25 mouse cellular contexts compared by ENCODE assay signal in genomic region chr4:34786476-34786875, GRCm38 (mm10). TPM values are rescaled to one million over a fixed set of nuclear protein-coding genes. Genes with fewer than 3 reads are reported as not detected.
"Had no signal": no experiment of that assay in that cellular context is flagged by ENCODE, and none has a peak within 500 bp of the region (broad histone marks: within the 10 kb centered on the region; RNA-seq: fewer than 3 reads in every experiment).

No protein-coding gene starts in this region.

- H3K9ac ChIP-seq: liver, embryonic 13.5 days; midbrain, embryonic 12.5 days; midbrain, embryonic 15.5 days; neural tube, embryonic 12.5 days; neural tube, embryonic 15.5 days had no signal

- H3K4me3 ChIP-seq: left cerebral cortex, adult 2 months; liver, embryonic 13.5 days; midbrain, embryonic 12.5 days; midbrain, embryonic 15.5 days; neural tube, embryonic 12.5 days; neural tube, embryonic 15.5 days had no signal

- H3K27me3 ChIP-seq: liver, embryonic 13.5 days; midbrain, embryonic 12.5 days; midbrain, embryonic 15.5 days; neural tube, embryonic 12.5 days; neural tube, embryonic 15.5 days had no signal

- H3K9me3 ChIP-seq: liver, embryonic 13.5 days; midbrain, embryonic 12.5 days; midbrain, embryonic 15.5 days; neural tube, embryonic 12.5 days; neural tube, embryonic 15.5 days had no signal

- ATAC-seq: inflammation-experienced regulatory T-cells, adult 6 months; intestine, postnatal 0 days; midbrain, embryonic 15.5 days had no signal

- DNase-seq: layer of hippocampus, postnatal 36 days; liver, embryonic 13.5 days; lung, adult 2 months; lung, postnatal 14 days; right cerebral cortex, adult 18-20 months; right cerebral cortex, postnatal 14 days; right cerebral cortex, postnatal 4 days; thymus, adult 2 months; thymus, postnatal 14 days; thymus, postnatal 4 days had no signal

- H3K36me3 ChIP-seq: liver, embryonic 13.5 days; midbrain, embryonic 12.5 days; midbrain, embryonic 15.5 days; neural tube, embryonic 12.5 days; neural tube, embryonic 15.5 days had no signal

- H3K4me1 ChIP-seq: liver, embryonic 13.5 days; midbrain, embryonic 12.5 days; midbrain, embryonic 15.5 days; neural tube, embryonic 12.5 days; neural tube, embryonic 15.5 days had no signal

- H3K27ac ChIP-seq: left cerebral cortex, adult 2 months; liver, embryonic 13.5 days; macrophage; midbrain, embryonic 12.5 days; midbrain, embryonic 15.5 days; neural tube, embryonic 12.5 days; neural tube, embryonic 15.5 days; stomach, postnatal 0 days had no signal

- H3K4me2 ChIP-seq: liver, embryonic 13.5 days; midbrain, embryonic 12.5 days; midbrain, embryonic 15.5 days; neural tube, embryonic 12.5 days; neural tube, embryonic 15.5 days had no signal

RNA-seq across cellular contexts. Expression of gene Gm136, which starts 30.4 kb away (rescaled TPM):
- polyA plus RNA-seq: inflammation-experienced regulatory T-cells, adult 6 months; intestine, postnatal 0 days; limb, embryonic 11.5 days; limb, embryonic 14.5 days; liver, adult 2 months; liver, embryonic 13.5 days; liver, embryonic 16.5 days; lung, adult 2 months; lung, embryonic 16.5 days; macrophage; midbrain, embryonic 12.5 days; midbrain, embryonic 15.5 days; neural tube, embryonic 12.5 days; neural tube, embryonic 15.5 days; stomach, embryonic 14.5 days; stomach, postnatal 0 days; thymus, adult 2 months had no signal

RNA-seq across cellular contexts. Expression of gene Cfap206, which starts 56.5 kb away (rescaled TPM):
- polyA plus RNA-seq: inflammation-experienced regulatory T-cells, adult 6 months; liver, adult 2 months; liver, embryonic 13.5 days; liver, embryonic 16.5 days; macrophage had no signal
